Mouse (Mus musculus) brain, embryonic 14.5 days (tissue): ENCODE results near the gene Map2. TPM values are rescaled to one million over a fixed set of nuclear protein-coding genes. Genes with fewer than 3 reads are reported as not detected.
A peak's percentile ranks its signal among the peaks of the same experiment; 100 is the strongest.

Experiments used
- DNase-seq: peaks from one replicate; pipeline ENCODE4 v3.0.0-alpha.2; 2011; ENCODE audit warnings: low read depth
- CTCF ChIP-seq: fragments of 200-500 bp; IDR thresholded peaks from 2 replicates; pipeline ENCODE4 v1.5.1; 2012; ENCODE audit warnings: inconsistent platforms, mild to moderate bottlenecking, moderate library complexity, borderline replicate concordance; ENCODE audit not compliant: insufficient read depth, insufficient read length; ENCODE audit errors: extremely low read depth
- POLR2A ChIP-seq: fragments of 200-500 bp; IDR thresholded peaks from 2 replicates; pipeline ENCODE4 v1.6.1; 2012; ENCODE audit warnings: mild to moderate bottlenecking, inconsistent platforms, borderline replicate concordance; ENCODE audit not compliant: poor library complexity, insufficient read depth, insufficient read length, severe bottlenecking; ENCODE audit errors: extremely low read depth
- polyA plus RNA-seq: library from polyadenylated mRNA; depleted of rRNA; stranded (reverse); fragments of >200 nt; gene quantifications from 2 replicates; pipeline ENCODE4 v1.2.3, GENCODE M21; 2012; rRNA removed

Map2 gene
- polyA plus RNA-seq, 1 experiment: 500 TPM

GRCm38 (mm10) chr1:66431472-66431871 lies 256.4 kb downstream of the Map2 start:
- TF ChIP-seq CTCF: no peak
- no peak for TF ChIP-seq POLR2A

GRCm38 (mm10) chr1:66438069-66438468 lies 263.0 kb downstream of the Map2 start:
- DNase-seq: no peak
- TF ChIP-seq CTCF (no peak), POLR2A (no peak)

More at GRCm38 (mm10) chr1:66431472-66431871, 256.4 kb downstream of the Map2 start:
- no peak for DNase-seq

GRCm38 (mm10) chr1:66442922-66443321 lies 267.8 kb downstream of the Map2 start:
- TF ChIP-seq CTCF: no peak
- TF ChIP-seq POLR2A: no peak
- no peak for DNase-seq

GRCm38 (mm10) chr1:66449471-66449870 lies 274.4 kb downstream of the Map2 start:
- TF ChIP-seq CTCF (no peak), POLR2A (no peak)
- no peak for DNase-seq

- DNase-seq: peak; percentile 14
- TF ChIP-seq POLR2A: no peak
- no peak for TF ChIP-seq CTCF
These were observed 281.5 kb downstream of the Map2 start for GRCm38 (mm10) chr1:66456580-66456979.

GRCm38 (mm10) chr1:66457747-66458146 lies 282.7 kb downstream of the Map2 start:
- TF ChIP-seq CTCF: no peak
- no peak for TF ChIP-seq POLR2A
- no peak for DNase-seq

GRCm38 (mm10) chr1:66459394-66459793 lies 284.3 kb downstream of the Map2 start:
- TF ChIP-seq CTCF: no peak
- DNase-seq: no peak

- TF ChIP-seq POLR2A (no peak), CTCF (no peak)
- DNase-seq: no peak
These were observed 285.8 kb downstream of the Map2 start for GRCm38 (mm10) chr1:66460850-66461249.

GRCm38 (mm10) chr1:66467821-66468703 lies 293.0 kb downstream of the Map2 start, which contains the start of gene Unc80:
Gene Unc80 (plus strand): TSS chr1:66468367.
- TF ChIP-seq CTCF (no peak), POLR2A (no peak)
- peak; percentile 70 for DNase-seq

- DNase-seq: peak; percentile 49
- TF ChIP-seq CTCF (no peak), POLR2A (no peak)
These were observed 293.6 kb downstream of the Map2 start for GRCm38 (mm10) chr1:66468704-66469020.

- no peak for DNase-seq
These were observed 307.7 kb downstream of the Map2 start for GRCm38 (mm10) chr1:66482751-66483150.

More at GRCm38 (mm10) chr1:66482751-66483150, 307.7 kb downstream of the Map2 start:
- TF ChIP-seq POLR2A (no peak), CTCF (no peak)

Other genes with a start within 250 kb of the Map2 start
- gene Crygf, start 248.8 kb upstream of the Map2 start, polyA plus RNA-seq: not detected in 2 replicates